Mouse (Mus musculus): Measurements from ENCODE around the gene Zswim4.

Gene Zswim4

GRCm38 (mm10) chr8:84183261-84184084, 53.4 kb downstream of the Zswim4 start:
- DNase-seq (ENCODE audit: low read depth, low spot score), result no peak

GRCm38 (mm10) chr8:84182833-84183232, 54.0 kb downstream of the Zswim4 start:
- DNase-seq (ENCODE audit: low read depth, low spot score), result no peak

- peak; percentile 44 for DNase-seq (ENCODE audit: low read depth, low spot score)
Observed at GRCm38 (mm10) chr8:84180530-84181190, 56.2 kb downstream of the Zswim4 start.

- no peak for DNase-seq (ENCODE audit: low read depth, low spot score)
Observed at GRCm38 (mm10) chr8:84179946-84180345, 56.9 kb downstream of the Zswim4 start.

GRCm38 (mm10) chr8:84178592-84178991, 58.3 kb downstream of the Zswim4 start:
- no peak for DNase-seq (ENCODE audit: low read depth, low spot score)

GRCm38 (mm10) chr8:84177405-84177804, 59.5 kb downstream of the Zswim4 start:
- DNase-seq (ENCODE audit: low read depth, low spot score), result no peak

GRCm38 (mm10) chr8:84176560-84176959, 60.3 kb downstream of the Zswim4 start:
- no peak for DNase-seq (ENCODE audit: low read depth, low spot score)

- DNase-seq (ENCODE audit: low read depth, low spot score), result peak; percentile 72
Observed at GRCm38 (mm10) chr8:84173861-84174260, 63.0 kb downstream of the Zswim4 start.

- DNase-seq (ENCODE audit: low read depth, low spot score), result no peak
Observed at GRCm38 (mm10) chr8:84170096-84170495, 66.8 kb downstream of the Zswim4 start.

- DNase-seq (ENCODE audit: low read depth, low spot score), result no peak
Observed at GRCm38 (mm10) chr8:84167696-84168095, 69.2 kb downstream of the Zswim4 start.

Measured in CD4-positive helper T cell, adult 2 months (primary cell).